Mouse (Mus musculus): ENCODE results near the gene Tcf7l1. TPM values are rescaled to one million over a fixed set of nuclear protein-coding genes. Genes with fewer than 3 reads are reported as not detected.

The Tcf7l1 gene
- polyA plus RNA-seq, 1 experiment from 2014 or later, result 5.7 TPM

GRCm38 (mm10) chr6:72600216-72600615 lies 188.8 kb downstream of the Tcf7l1 start:
- no peak overlapping the region for H3K9ac ChIP-seq (replicated peaks)
- DNase-seq (no peak), ATAC-seq (no peak)
- no peak overlapping the region for H3K4me2 ChIP-seq (ENCODE audit: low read depth, low read length)
- TF ChIP-seq CTCF (IDR thresholded peaks at IDR 0.05; ENCODE audit: low read depth) (no peak), EP300 (IDR thresholded peaks at IDR 0.05; ENCODE audit: low read depth) (no peak)
- 80% methylated on average over 6 of the region's 6 CpGs for WGBS (ENCODE audit: insufficient replicate concordance)
- H3K27ac ChIP-seq (ENCODE audit: low read depth), result no peak overlapping the region
- peaks cover 20% of the 10 kb centered on the region for H3K4me1 ChIP-seq (ENCODE audit: insufficient read depth)
- H3K27me3 ChIP-seq (ENCODE audit: insufficient read depth, low read length), result no peaks in the 10 kb centered on the region
- peaks cover 17% of the 10 kb centered on the region for H3K36me3 ChIP-seq (replicated peaks; ENCODE audit: insufficient read depth, low read length)
- H3K9me3 ChIP-seq (ENCODE audit: low read length), result no peaks in the 10 kb centered on the region
- no peak overlapping the region for H3K4me3 ChIP-seq (ENCODE audit: low read depth, low read length)

- ATAC-seq (peak; percentile 49), DNase-seq (peak; percentile 43)
- H3K4me3 ChIP-seq (ENCODE audit: low read depth, low read length), result peak overlapping the region; percentile 75
- TF ChIP-seq EP300 (IDR thresholded peaks at IDR 0.05; ENCODE audit: low read depth) (no peak), CTCF (IDR thresholded peaks at IDR 0.05; ENCODE audit: low read depth) (no peak)
- no peaks in the 10 kb centered on the region for H3K9me3 ChIP-seq (ENCODE audit: low read length)
- peak overlapping the region; percentile 83 for H3K4me2 ChIP-seq (ENCODE audit: low read depth, low read length)
- H3K36me3 ChIP-seq (replicated peaks; ENCODE audit: insufficient read depth, low read length), result peaks cover 6% of the 10 kb centered on the region; the same call in 1 of the 2 replicates
- peak overlapping the region; percentile 68 for H3K9ac ChIP-seq (replicated peaks)
- WGBS (ENCODE audit: insufficient replicate concordance), result 28% methylated on average over 12 of the region's 12 CpGs
- H3K27ac ChIP-seq (ENCODE audit: low read depth), result peak overlapping the region; percentile 88
- no peaks in the 10 kb centered on the region for H3K27me3 ChIP-seq (ENCODE audit: insufficient read depth, low read length)
- peaks cover 20% of the 10 kb centered on the region for H3K4me1 ChIP-seq (ENCODE audit: insufficient read depth)
Observed at GRCm38 (mm10) chr6:72598791-72599557, 190.1 kb downstream of the Tcf7l1 start.

DNA sequence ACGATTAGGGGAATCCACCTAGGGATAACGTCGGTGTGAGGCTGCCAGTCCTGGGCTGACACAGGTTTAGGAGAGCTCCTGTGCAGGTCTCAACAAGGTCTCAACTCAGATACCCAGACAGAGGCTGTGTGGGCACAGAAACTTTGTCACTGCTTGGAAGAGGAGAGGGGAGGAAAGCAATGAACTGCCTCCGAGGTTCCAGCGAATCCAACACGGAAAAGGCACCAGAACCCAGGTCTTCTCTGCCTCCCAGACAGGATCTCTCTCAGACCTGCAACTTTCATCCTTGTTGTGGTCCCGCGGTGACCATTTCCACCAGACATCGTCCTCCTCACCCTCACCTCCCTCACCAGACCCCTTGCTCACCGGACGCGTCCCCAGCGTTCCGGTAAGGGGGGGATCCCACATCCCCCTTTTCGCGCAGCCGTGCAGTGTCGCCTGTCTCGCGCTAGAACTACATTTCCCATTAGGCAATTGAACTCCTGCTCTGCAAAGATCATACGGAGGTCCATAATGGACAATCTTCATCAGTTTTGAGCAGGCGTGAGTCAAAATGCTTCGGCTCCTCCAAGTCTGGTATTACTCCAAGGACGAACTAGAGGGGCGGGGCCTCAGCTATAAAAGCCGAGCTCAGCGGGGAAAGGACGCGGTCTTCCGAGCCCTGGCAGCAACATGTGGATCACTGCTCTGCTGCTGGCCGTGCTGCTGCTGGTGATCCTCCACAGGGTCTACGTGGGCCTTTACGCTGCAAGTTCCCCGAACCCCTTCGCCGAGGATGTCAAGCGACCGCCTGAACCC lies 190.9 kb downstream of the Tcf7l1 start, which contains the start of the genes Elmod3 and Retsat:
Gene Elmod3, minus strand, starts transcription at position 458 of the 798 bp plus-strand sequence.
Gene Retsat, plus strand, starts transcription at position 520 of the 798 bp plus-strand sequence.
- under 1% methylated on average over 38 of the region's 38 CpGs for WGBS (ENCODE audit: insufficient replicate concordance)
- H3K4me2 ChIP-seq (ENCODE audit: low read depth, low read length), result peak within 1 kb of the TSS; percentile 83
- peak within 1 kb of the TSS; percentile 88 for H3K27ac ChIP-seq (ENCODE audit: low read depth)
- H3K36me3 ChIP-seq (replicated peaks; ENCODE audit: insufficient read depth, low read length), result peaks cover 5% of the 10 kb centered on the region; the same call in 1 of the 2 replicates
- DNase-seq (peak; percentile 89), ATAC-seq (peak; percentile 90)
- peak within 1 kb of the TSS; percentile 75 for H3K4me3 ChIP-seq (ENCODE audit: low read depth, low read length)
- peak within 1 kb of the TSS; percentile 68 for H3K9ac ChIP-seq (replicated peaks)
- no peaks in the 10 kb centered on the region for H3K27me3 ChIP-seq (ENCODE audit: insufficient read depth, low read length)
- no peaks in the 10 kb centered on the region for H3K9me3 ChIP-seq (ENCODE audit: low read length)
- peaks cover 20% of the 10 kb centered on the region for H3K4me1 ChIP-seq (ENCODE audit: insufficient read depth)
- TF ChIP-seq CTCF (IDR thresholded peaks at IDR 0.05; ENCODE audit: low read depth), result no peak
- peak; percentile 69; the same call in 1 of the 2 replicates for TF ChIP-seq EP300 (IDR thresholded peaks at IDR 0.05; ENCODE audit: low read depth)

GRCm38 (mm10) chr6:72597083-72597874 lies 191.8 kb downstream of the Tcf7l1 start:
- Histone ChIP-seq H3K9me3 (ENCODE audit: low read length) (no peaks in the 10 kb centered on the region), H3K27me3 (ENCODE audit: insufficient read depth, low read length) (no peaks in the 10 kb centered on the region), H3K27ac (ENCODE audit: low read depth) (peak overlapping the region; percentile 53; the same call in 1 of the 2 replicates), H3K36me3 (replicated peaks; ENCODE audit: insufficient read depth, low read length) (no peaks in the 10 kb centered on the region; the same call in 1 of the 2 replicates), H3K4me1 (ENCODE audit: insufficient read depth) (peaks cover 20% of the 10 kb centered on the region), H3K4me2 (ENCODE audit: low read depth, low read length) (peak overlapping the region; percentile 83), H3K9ac (replicated peaks) (peak overlapping the region; percentile 68), H3K4me3 (ENCODE audit: low read depth, low read length) (peak overlapping the region; percentile 75)
- ATAC-seq (no peak), DNase-seq (no peak)
- WGBS (ENCODE audit: insufficient replicate concordance), result 41% methylated on average over 13 of the region's 13 CpGs
- no peak for TF ChIP-seq EP300 (IDR thresholded peaks at IDR 0.05; ENCODE audit: low read depth)
- TF ChIP-seq CTCF (IDR thresholded peaks at IDR 0.05; ENCODE audit: low read depth), result 0 out of 2 replicates have a peak, but pooled peaks have one; percentile 24

GRCm38 (mm10) chr6:72593914-72594313 lies 195.1 kb downstream of the Tcf7l1 start:
- Histone ChIP-seq H3K27ac (ENCODE audit: low read depth) (no peak overlapping the region), H3K4me1 (ENCODE audit: insufficient read depth) (peaks cover 14% of the 10 kb centered on the region), H3K4me3 (ENCODE audit: low read depth, low read length) (no peak overlapping the region), H3K4me2 (ENCODE audit: low read depth, low read length) (no peak overlapping the region), H3K9me3 (ENCODE audit: low read length) (no peaks in the 10 kb centered on the region), H3K36me3 (replicated peaks; ENCODE audit: insufficient read depth, low read length) (no peaks in the 10 kb centered on the region; the same call in 1 of the 2 replicates), H3K27me3 (ENCODE audit: insufficient read depth, low read length) (no peaks in the 10 kb centered on the region), H3K9ac (replicated peaks) (no peak overlapping the region)
- ATAC-seq, result no peak
- TF ChIP-seq EP300 (IDR thresholded peaks at IDR 0.05; ENCODE audit: low read depth) (no peak), CTCF (IDR thresholded peaks at IDR 0.05; ENCODE audit: low read depth) (no peak)
- DNase-seq, result no peak
- WGBS (ENCODE audit: insufficient replicate concordance), result 70% methylated on average over 5 of the region's 5 CpGs
